Mouse (Mus musculus) neural tube, embryonic 13.5 days (tissue): ENCODE measurements around the gene Klhdc2. TPM values are rescaled to one million over a fixed set of nuclear protein-coding genes. Genes with fewer than 3 reads are reported as not detected.

ENCODE experiments used
- ATAC-seq: fragments of 200-750 bp; cut with Nextera tagmentation; 2 replicates; pipeline ENCODE4 v1.8.0; 2017; ENCODE audit warnings: low read depth, mild to moderate bottlenecking, moderate TSS enrichment, moderate library complexity
- H3K27ac ChIP-seq: fragments of 300-500 bp; sonication (generic); replicated peaks from 2 replicates; pipeline ENCODE4 v1.5.1; 2015; ENCODE audit warnings: moderate library complexity, mild to moderate bottlenecking, inconsistent platforms
- H3K27me3 ChIP-seq: fragments of 300-500 bp; sonication (generic); 2 replicates; pipeline ENCODE4 v1.6.1; 2015; ENCODE audit warnings: mild to moderate bottlenecking, inconsistent platforms
- H3K36me3 ChIP-seq: fragments of 300-500 bp; sonication (generic); 2 replicates; pipeline ENCODE4 v1.6.1; 2015; ENCODE audit warnings: mild to moderate bottlenecking, inconsistent platforms
- H3K4me1 ChIP-seq: fragments of 300-500 bp; sonication (generic); replicated peaks from 2 replicates; pipeline ENCODE4 v1.6.1; 2015; ENCODE audit warnings: inconsistent platforms
- H3K4me2 ChIP-seq: fragments of 300-500 bp; sonication (generic); 2 replicates; pipeline ENCODE4 v1.6.1; 2015; ENCODE audit warnings: inconsistent platforms, mild to moderate bottlenecking, moderate library complexity
- H3K4me3 ChIP-seq: fragments of 300-500 bp; sonication (generic); 2 replicates; pipeline ENCODE4 v1.5.1; 2015; ENCODE audit warnings: mild to moderate bottlenecking, inconsistent platforms
- H3K9ac ChIP-seq: fragments of 300-500 bp; sonication (generic); 2 replicates; pipeline ENCODE4 v1.6.1; 2015; ENCODE audit warnings: moderate library complexity, mild to moderate bottlenecking, inconsistent platforms
- H3K9me3 ChIP-seq: fragments of 300-500 bp; sonication (generic); 2 replicates; pipeline ENCODE4 v1.6.1; 2016; ENCODE audit warnings: inconsistent platforms
- WGBS: fragments of 180-500 bp; shearing (Covaris S2); methylation state at CpG from one replicate; pipeline ENCODE4 v1.1.7; 2015; 5-methylcytosine and 5-hydroxymethylcytosine counted together
- polyA plus RNA-seq: library from polyadenylated mRNA; unstranded; fragments of >200 nt; fragmentation: Nextera tagmentation; extraction: Ambion mirVana; gene quantifications from 2 replicates; pipeline ENCODE4 v1.2.1, GENCODE M21; 2015

Gene Klhdc2
- polyA plus RNA-seq, 1 experiment from 2014 or later: 300 TPM

GRCm38 (mm10) chr12:69306333-69306732 lies 9.9 kb downstream of the Klhdc2 start:
- peaks cover 96% of the 10 kb centered on the region for H3K36me3 ChIP-seq
- no peak overlapping the region for H3K9ac ChIP-seq
- ATAC-seq: no peak
- 96% methylated on average over 7 of the region's 7 CpGs for WGBS
- H3K9me3 ChIP-seq: no peaks in the 10 kb centered on the region
- H3K27ac ChIP-seq: no peak overlapping the region
- H3K27me3 ChIP-seq: no peaks in the 10 kb centered on the region
- no peak overlapping the region for H3K4me2 ChIP-seq
- no peaks in the 10 kb centered on the region for H3K4me1 ChIP-seq
- H3K4me3 ChIP-seq: no peak overlapping the region

- WGBS: 94% methylated on average over 4 of the region's 4 CpGs
- no peak overlapping the region for H3K9ac ChIP-seq
- no peak for ATAC-seq
Measured at GRCm38 (mm10) chr12:69309659-69310058, 13.2 kb downstream of the Klhdc2 start.

GRCm38 (mm10) chr12:69318431-69318830 lies 21.9 kb downstream of the Klhdc2 start:
- Histone ChIP-seq H3K4me2 (no peak overlapping the region), H3K27ac (no peak overlapping the region), H3K27me3 (no peaks in the 10 kb centered on the region), H3K36me3 (peaks cover 82% of the 10 kb centered on the region), H3K4me3 (no peak overlapping the region), H3K9me3 (no peaks in the 10 kb centered on the region), H3K4me1 (no peaks in the 10 kb centered on the region), H3K9ac (no peak overlapping the region)
- ATAC-seq: no peak

More at GRCm38 (mm10) chr12:69309659-69310058, 13.2 kb downstream of the Klhdc2 start:
- peaks cover 93% of the 10 kb centered on the region for H3K36me3 ChIP-seq
- no peak overlapping the region for H3K4me3 ChIP-seq
- no peaks in the 10 kb centered on the region for H3K27me3 ChIP-seq
- no peak overlapping the region for H3K4me2 ChIP-seq
- H3K9me3 ChIP-seq: no peaks in the 10 kb centered on the region
- no peaks in the 10 kb centered on the region for H3K4me1 ChIP-seq
- H3K27ac ChIP-seq: no peak overlapping the region

- 90% methylated on average over 3 of the region's 3 CpGs for WGBS
Measured at GRCm38 (mm10) chr12:69331187-69331586, 34.7 kb downstream of the Klhdc2 start.

GRCm38 (mm10) chr12:69332147-69332546 lies 35.7 kb downstream of the Klhdc2 start:
- no peak overlapping the region for H3K4me3 ChIP-seq
- H3K4me2 ChIP-seq: no peak overlapping the region
- ATAC-seq: no peak
- H3K9ac ChIP-seq: no peak overlapping the region
- H3K27me3 ChIP-seq: no peaks in the 10 kb centered on the region
- H3K9me3 ChIP-seq: no peaks in the 10 kb centered on the region
- H3K27ac ChIP-seq: no peak overlapping the region
- WGBS: 100% methylated on average over 1 of the region's 1 CpGs
- peaks cover 72% of the 10 kb centered on the region for H3K36me3 ChIP-seq
- no peaks in the 10 kb centered on the region for H3K4me1 ChIP-seq

More at GRCm38 (mm10) chr12:69331187-69331586, 34.7 kb downstream of the Klhdc2 start:
- no peaks in the 10 kb centered on the region for H3K4me1 ChIP-seq
- H3K9me3 ChIP-seq: no peaks in the 10 kb centered on the region
- H3K4me3 ChIP-seq: no peak overlapping the region
- H3K27me3 ChIP-seq: no peaks in the 10 kb centered on the region
- H3K36me3 ChIP-seq: peaks cover 74% of the 10 kb centered on the region
- H3K4me2 ChIP-seq: no peak overlapping the region
- no peak overlapping the region for H3K9ac ChIP-seq
- no peak overlapping the region for H3K27ac ChIP-seq
- no peak for ATAC-seq

- Histone ChIP-seq H3K4me3 (no peak overlapping the region), H3K9ac (no peak overlapping the region), H3K4me2 (no peak overlapping the region), H3K36me3 (peaks cover 72% of the 10 kb centered on the region), H3K4me1 (no peaks in the 10 kb centered on the region), H3K27me3 (no peaks in the 10 kb centered on the region), H3K9me3 (no peaks in the 10 kb centered on the region), H3K27ac (no peak overlapping the region)
- no peak for ATAC-seq
- 96% methylated on average over 2 of the region's 2 CpGs for WGBS
Measured at GRCm38 (mm10) chr12:69333547-69333946, 37.1 kb downstream of the Klhdc2 start.

- Histone ChIP-seq H3K27me3 (no peaks in the 10 kb centered on the region), H3K9ac (no peak overlapping the region), H3K4me2 (no peak overlapping the region), H3K4me3 (no peak overlapping the region), H3K9me3 (no peaks in the 10 kb centered on the region), H3K27ac (no peak overlapping the region), H3K36me3 (peaks cover 79% of the 10 kb centered on the region), H3K4me1 (no peaks in the 10 kb centered on the region)
- ATAC-seq: no peak
- 89% methylated on average over 2 of the region's 2 CpGs for whole genome bisulfite sequencing
Measured at GRCm38 (mm10) chr12:69349928-69350327, 53.4 kb downstream of the Klhdc2 start.

- ATAC-seq: no peak
- Histone ChIP-seq H3K9me3 (no peaks in the 10 kb centered on the region), H3K4me1 (peaks cover 13% of the 10 kb centered on the region), H3K27ac (no peak overlapping the region), H3K4me2 (no peak overlapping the region), H3K27me3 (no peaks in the 10 kb centered on the region), H3K36me3 (peaks cover 66% of the 10 kb centered on the region), H3K4me3 (no peak overlapping the region), H3K9ac (no peak overlapping the region)
- 91% methylated on average over 1 of the region's 1 CpGs for WGBS
Measured at GRCm38 (mm10) chr12:69351685-69352084, 55.2 kb downstream of the Klhdc2 start.

- WGBS: 1% methylated on average over 40 of the region's 50 CpGs
- Histone ChIP-seq H3K4me3 (peak within 1 kb of the TSS; percentile 79), H3K27me3 (no peaks in the 10 kb centered on the region), H3K36me3 (peaks cover 26% of the 10 kb centered on the region), H3K4me1 (peaks cover 18% of the 10 kb centered on the region), H3K9ac (peak within 1 kb of the TSS; percentile 96), H3K9me3 (no peaks in the 10 kb centered on the region), H3K4me2 (peak within 1 kb of the TSS; percentile 82), H3K27ac (peak within 1 kb of the TSS; percentile 84)
- peak; percentile 42 for ATAC-seq
Measured at GRCm38 (mm10) chr12:69356546-69357299, 60.2 kb downstream of the Klhdc2 start, which contains the start of gene Nemf. TSS of gene Nemf (minus strand) at chr12:69357165.

GRCm38 (mm10) chr12:69357300-69357646 lies 60.8 kb downstream of the Klhdc2 start:
- Histone ChIP-seq H3K4me3 (peak overlapping the region; percentile 79), H3K9me3 (no peaks in the 10 kb centered on the region), H3K27ac (no peak overlapping the region), H3K4me2 (peak overlapping the region; percentile 82), H3K4me1 (peaks cover 23% of the 10 kb centered on the region), H3K27me3 (no peaks in the 10 kb centered on the region), H3K36me3 (peaks cover 21% of the 10 kb centered on the region), H3K9ac (peak overlapping the region; percentile 96)
- 6% methylated on average over 13 of the region's 13 CpGs for WGBS
- no peak for ATAC-seq
